Mouse (Mus musculus) embryonic facial prominence, embryonic 15.5 days (tissue): ENCODE measurements around the gene Pofut2. TPM values are rescaled to one million over a fixed set of nuclear protein-coding genes. Genes with fewer than 3 reads are reported as not detected.

Source experiments
- ATAC-seq: fragments of 200-750 bp; cut with Nextera tagmentation; 2 replicates; pipeline ENCODE4 v1.8.0; 2017; ENCODE audit warnings: low read depth, moderate TSS enrichment; ENCODE audit not compliant: insufficient number of reproducible peaks, low FRiP score, low TSS enrichment
- H3K27ac ChIP-seq: fragments of 300-500 bp; sonication (generic); replicated peaks from 2 replicates; pipeline ENCODE4 v1.5.1; 2015; ENCODE audit warnings: mild to moderate bottlenecking, inconsistent platforms
- H3K27me3 ChIP-seq: fragments of 300-500 bp; sonication (generic); 2 replicates; pipeline ENCODE4 v1.6.1; 2015; ENCODE audit warnings: inconsistent platforms
- H3K36me3 ChIP-seq: fragments of 300-500 bp; sonication (generic); 2 replicates; pipeline ENCODE4 v1.6.1; 2015; ENCODE audit warnings: mild to moderate bottlenecking, inconsistent platforms
- H3K4me1 ChIP-seq: fragments of 300-500 bp; sonication (generic); 2 replicates; pipeline ENCODE4 v1.6.1; 2015; ENCODE audit warnings: inconsistent platforms
- H3K4me2 ChIP-seq: fragments of 300-500 bp; sonication (generic); replicated peaks from 2 replicates; pipeline ENCODE4 v1.6.1; 2015; ENCODE audit warnings: mild to moderate bottlenecking, inconsistent platforms
- H3K4me3 ChIP-seq: fragments of 300-500 bp; sonication (generic); replicated peaks from 2 replicates; pipeline ENCODE4 v1.5.1; 2015; ENCODE audit warnings: mild to moderate bottlenecking, inconsistent platforms
- H3K9ac ChIP-seq: fragments of 300-500 bp; sonication (generic); 2 replicates; pipeline ENCODE4 v1.6.1; 2015; ENCODE audit warnings: inconsistent platforms
- H3K9me3 ChIP-seq: fragments of 300-500 bp; sonication (generic); replicated peaks from 2 replicates; pipeline ENCODE4 v1.6.1; 2016; ENCODE audit warnings: inconsistent platforms
- WGBS: fragments of 180-500 bp; shearing (Covaris S2); methylation state at CpG from one replicate; pipeline ENCODE4 v1.1.7; 2015; 5-methylcytosine and 5-hydroxymethylcytosine counted together
- polyA plus RNA-seq: library from polyadenylated mRNA; unstranded; fragments of >200 nt; fragmentation: Nextera tagmentation; extraction: Ambion mirVana; gene quantifications from 2 replicates; pipeline ENCODE4 v1.2.1, GENCODE M21; 2015

Gene Pofut2
- polyA plus RNA-seq, 1 experiment from 2014 or later = 162 TPM

DNA sequence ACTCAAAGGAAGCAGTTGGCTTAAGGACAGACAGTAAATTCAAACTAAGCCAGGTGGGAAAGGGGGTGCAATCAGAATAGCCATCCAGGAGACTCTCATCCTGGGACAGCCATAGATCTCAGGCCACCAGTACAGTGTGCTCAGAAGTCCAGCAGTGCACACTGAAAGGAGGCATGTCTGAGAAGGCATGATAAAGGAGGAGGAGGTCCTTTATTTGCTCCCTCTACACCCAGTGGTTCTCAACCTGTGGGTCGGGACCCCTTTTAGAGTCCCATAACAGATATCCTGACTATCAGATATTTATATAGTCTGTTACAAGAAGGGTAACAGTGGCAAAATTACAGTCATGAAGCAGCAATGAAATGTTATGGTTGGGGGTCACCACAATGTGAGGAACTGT, 25.8 kb upstream of the Pofut2 start:
- H3K9me3 ChIP-seq = no peaks in the 10 kb centered on the region
- no peak for ATAC-seq

DNA sequence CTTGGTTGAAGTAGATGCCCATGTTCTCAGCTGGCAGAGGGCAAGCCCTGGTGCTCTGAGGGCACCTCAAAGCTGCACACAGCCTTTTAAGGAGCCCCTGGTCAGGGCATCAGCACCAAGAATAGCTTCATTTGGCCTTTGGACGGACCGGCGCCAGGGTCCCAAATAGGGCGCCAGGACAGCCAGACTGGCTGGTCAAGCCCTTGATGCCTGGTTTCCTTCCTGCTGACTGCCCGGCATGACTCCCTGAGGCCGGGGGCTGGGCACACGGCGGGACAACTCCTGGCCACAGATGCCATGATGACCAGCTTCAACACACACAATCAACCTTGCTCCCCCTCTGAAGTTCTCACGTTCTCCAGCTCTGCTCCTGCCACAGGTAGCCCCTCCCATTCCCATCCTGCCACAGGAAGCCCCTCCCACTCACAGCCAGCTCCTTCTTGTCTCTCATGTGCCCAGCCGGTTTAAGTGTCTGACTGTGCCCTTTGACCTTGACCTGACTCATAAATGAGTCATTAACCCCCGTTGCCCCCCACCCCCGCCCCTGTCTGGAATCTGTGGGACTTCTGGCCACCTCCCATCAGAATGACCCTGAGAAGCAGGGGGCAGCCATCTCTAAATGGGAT, 23.9 kb upstream of the Pofut2 start:
- H3K4me1 ChIP-seq = peaks cover 7% of the 10 kb centered on the region
- no peaks in the 10 kb centered on the region for H3K9me3 ChIP-seq
- no peaks in the 10 kb centered on the region for H3K36me3 ChIP-seq
- no peak overlapping the region for H3K4me3 ChIP-seq
- ATAC-seq = no peak
- no peak overlapping the region for H3K27ac ChIP-seq
- no peaks in the 10 kb centered on the region; the same call in 1 of the 2 replicates for H3K27me3 ChIP-seq
- no peak overlapping the region for H3K4me2 ChIP-seq
- no peak overlapping the region for H3K9ac ChIP-seq
- 61% methylated on average over 12 of the region's 12 CpGs for WGBS

More for the DNA sequence above, 25.8 kb upstream of the Pofut2 start:
- H3K9ac ChIP-seq = no peak overlapping the region
- peaks cover 7% of the 10 kb centered on the region for H3K4me1 ChIP-seq
- WGBS = 94% methylated on average over 1 of the region's 1 CpGs
- H3K36me3 ChIP-seq = no peaks in the 10 kb centered on the region
- H3K27ac ChIP-seq = no peak overlapping the region
- no peaks in the 10 kb centered on the region; the same call in 1 of the 2 replicates for H3K27me3 ChIP-seq
- H3K4me3 ChIP-seq = no peak overlapping the region
- H3K4me2 ChIP-seq = no peak overlapping the region

DNA sequence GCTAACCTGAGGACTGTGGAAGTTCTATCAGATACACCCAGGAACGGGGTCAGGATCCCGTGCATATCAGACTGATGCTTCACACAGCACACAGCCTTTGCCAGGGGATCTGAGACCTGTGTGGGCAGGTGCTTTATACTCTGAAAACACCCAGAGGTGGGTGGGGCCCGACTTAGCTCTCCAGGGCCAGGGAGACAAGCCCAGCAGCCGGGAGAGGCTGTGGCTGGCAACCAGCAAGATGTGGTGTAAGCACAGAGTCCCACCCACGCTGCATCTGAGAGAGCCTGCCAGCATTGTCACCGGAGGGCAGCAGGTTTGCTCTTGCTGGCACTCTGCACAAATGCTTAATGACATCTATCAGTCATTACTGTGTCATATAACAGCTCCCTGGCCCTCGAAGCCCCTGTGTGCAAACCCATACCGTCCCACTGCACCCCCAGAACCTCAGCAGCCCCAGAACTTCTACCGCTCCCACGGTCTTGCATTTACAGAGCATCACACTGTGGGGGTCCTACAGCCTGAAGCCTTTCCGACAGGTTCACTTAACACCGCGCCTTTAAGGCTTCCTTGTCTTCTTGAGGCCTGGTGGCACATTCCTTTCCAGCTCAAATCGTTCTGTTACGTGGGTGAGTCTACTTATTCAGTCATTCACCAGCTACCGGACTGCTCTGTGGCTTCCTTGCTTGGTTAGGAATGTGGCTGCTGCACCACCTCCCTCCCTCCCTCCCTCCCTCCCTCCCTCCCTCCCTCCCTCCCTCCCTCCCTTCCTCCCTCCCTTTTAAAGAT, 21.0 kb upstream of the Pofut2 start:
- peaks cover 8% of the 10 kb centered on the region for H3K4me1 ChIP-seq
- H3K4me2 ChIP-seq = no peak overlapping the region
- H3K4me3 ChIP-seq = no peak overlapping the region
- no peak overlapping the region for H3K9ac ChIP-seq
- no peaks in the 10 kb centered on the region for H3K36me3 ChIP-seq
- WGBS = 52% methylated on average over 16 of the region's 16 CpGs
- H3K27ac ChIP-seq = no peak overlapping the region
- no peaks in the 10 kb centered on the region for H3K9me3 ChIP-seq
- no peak for ATAC-seq
- H3K27me3 ChIP-seq = no peaks in the 10 kb centered on the region

DNA sequence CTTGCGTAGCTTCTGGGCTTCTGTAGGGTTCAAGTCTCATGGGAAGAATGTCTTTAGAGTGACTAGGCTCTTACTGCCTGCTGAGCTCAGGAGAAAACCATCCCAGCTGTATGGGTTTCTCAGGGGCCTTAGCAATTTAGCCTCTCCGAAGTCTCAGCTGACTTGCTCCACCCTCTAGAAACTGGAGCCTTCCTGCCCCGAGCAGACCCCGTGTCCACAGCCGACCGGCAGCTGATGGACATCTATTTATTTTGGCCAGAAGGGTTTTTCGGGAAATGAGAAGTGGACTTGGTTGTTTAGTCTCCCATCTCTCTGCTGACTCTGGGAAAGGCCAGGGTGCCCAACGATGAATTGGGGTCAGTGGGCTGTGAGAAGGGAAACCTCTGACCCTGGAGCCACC, 18.3 kb upstream of the Pofut2 start:
- H3K4me3 ChIP-seq = no peak overlapping the region
- H3K27ac ChIP-seq = no peak overlapping the region
- peaks cover 11% of the 10 kb centered on the region for H3K4me1 ChIP-seq
- H3K9me3 ChIP-seq = no peaks in the 10 kb centered on the region
- 77% methylated on average over 8 of the region's 8 CpGs for WGBS
- no peak overlapping the region for H3K9ac ChIP-seq
- no peaks in the 10 kb centered on the region for H3K36me3 ChIP-seq
- ATAC-seq = no peak
- H3K4me2 ChIP-seq = no peak overlapping the region
- H3K27me3 ChIP-seq = no peaks in the 10 kb centered on the region

DNA sequence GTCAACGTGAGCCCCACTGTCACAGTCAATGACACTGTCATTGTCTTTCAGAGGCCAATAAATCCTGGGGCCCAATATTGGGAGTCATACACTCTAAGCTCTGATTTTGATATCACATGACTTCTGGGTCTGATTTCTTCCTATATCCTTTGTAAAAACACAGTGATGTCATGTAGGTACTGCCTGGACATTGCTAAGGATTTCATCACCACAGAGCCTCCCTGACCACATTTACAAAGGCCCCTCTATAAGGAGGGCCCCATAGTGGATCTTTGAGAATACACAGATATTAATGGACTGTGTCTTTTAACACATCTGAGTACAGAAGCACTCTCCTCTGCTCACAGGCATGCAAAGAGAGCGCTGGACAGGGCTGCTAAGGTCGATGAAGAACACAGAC, 16.6 kb upstream of the Pofut2 start:
- no peaks in the 10 kb centered on the region for H3K27me3 ChIP-seq
- H3K4me1 ChIP-seq = peaks cover 11% of the 10 kb centered on the region
- no peak overlapping the region for H3K4me2 ChIP-seq
- WGBS = 82% methylated on average over 3 of the region's 3 CpGs
- H3K9me3 ChIP-seq = no peaks in the 10 kb centered on the region
- no peak overlapping the region for H3K9ac ChIP-seq
- no peaks in the 10 kb centered on the region for H3K36me3 ChIP-seq
- no peak overlapping the region for H3K4me3 ChIP-seq
- no peak overlapping the region for H3K27ac ChIP-seq
- no peak for ATAC-seq

DNA sequence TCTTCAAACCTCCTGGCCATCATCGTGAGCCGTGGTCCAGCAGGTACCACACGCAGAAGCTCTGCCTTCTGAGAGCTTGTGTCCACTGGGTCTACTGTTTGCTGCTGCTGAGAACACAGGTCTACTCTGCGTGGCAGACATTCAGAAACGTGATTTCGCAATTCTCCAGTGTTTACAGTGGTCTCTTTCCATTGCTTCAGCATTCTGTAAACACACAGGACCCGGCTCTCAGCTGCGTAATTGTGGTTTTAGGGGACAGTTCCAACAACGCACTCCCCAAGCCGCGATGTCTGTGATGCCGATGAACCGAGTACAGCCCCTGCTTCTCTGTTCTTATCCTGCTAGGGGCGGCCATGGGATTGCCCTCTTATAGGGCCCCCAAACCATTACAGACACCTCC, 16.1 kb upstream of the Pofut2 start:
- H3K4me2 ChIP-seq = no peak overlapping the region
- H3K9me3 ChIP-seq = no peaks in the 10 kb centered on the region
- WGBS = 76% methylated on average over 14 of the region's 14 CpGs
- peak overlapping the region; percentile 29; the same call in 1 of the 2 replicates for H3K27ac ChIP-seq
- H3K4me3 ChIP-seq = no peak overlapping the region
- H3K9ac ChIP-seq = no peak overlapping the region
- no peaks in the 10 kb centered on the region for H3K36me3 ChIP-seq
- peaks cover 8% of the 10 kb centered on the region for H3K4me1 ChIP-seq
- no peaks in the 10 kb centered on the region for H3K27me3 ChIP-seq
- ATAC-seq = no peak

DNA sequence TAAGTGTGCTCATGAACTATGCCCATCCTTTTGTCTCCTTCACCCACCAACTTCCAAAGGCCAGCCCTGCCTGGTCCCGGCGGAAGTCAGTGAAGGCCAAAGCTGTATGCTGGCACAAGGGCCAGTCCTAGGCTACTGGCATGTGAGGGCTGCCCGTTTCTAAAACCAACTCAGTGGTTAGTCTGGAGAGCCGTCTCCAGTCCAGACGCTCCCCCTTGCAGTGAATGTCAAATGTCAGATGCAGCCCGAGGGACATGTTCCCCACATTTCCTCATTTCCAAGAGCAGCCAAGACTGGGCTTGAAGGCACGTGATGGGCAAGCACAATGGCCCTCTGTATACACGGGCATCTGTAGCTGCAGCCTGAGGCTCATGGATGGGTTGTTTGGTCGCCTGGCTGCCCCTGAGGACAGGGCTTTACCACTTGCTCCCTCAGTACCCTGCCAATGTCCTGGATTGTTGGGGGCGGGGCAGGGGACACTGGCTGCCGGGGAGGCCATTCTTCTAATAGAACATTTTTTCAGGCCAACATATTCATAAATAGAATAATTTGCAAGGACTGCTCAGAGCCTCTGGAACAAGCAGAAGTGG, 15.4 kb upstream of the Pofut2 start:
- H3K27ac ChIP-seq = 0 out of 2 replicates have a peak overlapping the region, but pooled peaks have one; percentile 29
- ATAC-seq = no peak

DNA sequence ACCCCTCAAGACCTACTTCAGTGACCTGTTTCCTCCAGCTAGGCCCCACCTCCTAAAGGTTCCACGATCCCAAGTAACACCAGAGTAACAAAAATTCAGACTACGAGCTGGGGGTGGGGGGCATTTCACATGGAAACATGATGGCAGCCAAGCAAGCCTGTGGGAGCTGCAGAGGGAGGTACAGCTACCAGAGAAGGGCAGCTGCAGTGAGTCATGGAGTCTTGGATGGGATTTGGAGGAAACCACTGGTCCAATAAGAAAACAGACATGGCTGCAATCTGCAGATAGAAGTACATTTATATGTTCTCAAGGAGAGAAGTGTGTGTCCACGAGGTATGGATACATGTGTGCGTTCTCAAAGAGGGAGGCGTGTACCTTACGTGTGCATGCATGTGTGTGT, 14.2 kb upstream of the Pofut2 start:
- H3K27me3 ChIP-seq = no peaks in the 10 kb centered on the region
- no peaks in the 10 kb centered on the region for H3K9me3 ChIP-seq
- no peak overlapping the region for H3K4me3 ChIP-seq
- ATAC-seq = no peak
- no peak overlapping the region for H3K27ac ChIP-seq
- 0 out of 2 replicates have a peak, but pooled peaks cover 4% of the 10 kb centered on the region for H3K4me1 ChIP-seq
- H3K4me2 ChIP-seq = no peak overlapping the region
- H3K36me3 ChIP-seq = no peaks in the 10 kb centered on the region
- 92% methylated on average over 6 of the region's 6 CpGs for WGBS
- no peak overlapping the region for H3K9ac ChIP-seq

More for the DNA sequence above, 15.4 kb upstream of the Pofut2 start:
- H3K36me3 ChIP-seq = no peaks in the 10 kb centered on the region
- no peaks in the 10 kb centered on the region for H3K9me3 ChIP-seq
- 52% methylated on average over 11 of the region's 11 CpGs for WGBS
- H3K27me3 ChIP-seq = no peaks in the 10 kb centered on the region
- no peak overlapping the region for H3K4me2 ChIP-seq
- 0 out of 2 replicates have a peak, but pooled peaks cover 4% of the 10 kb centered on the region for H3K4me1 ChIP-seq
- H3K4me3 ChIP-seq = no peak overlapping the region
- H3K9ac ChIP-seq = no peak overlapping the region

DNA sequence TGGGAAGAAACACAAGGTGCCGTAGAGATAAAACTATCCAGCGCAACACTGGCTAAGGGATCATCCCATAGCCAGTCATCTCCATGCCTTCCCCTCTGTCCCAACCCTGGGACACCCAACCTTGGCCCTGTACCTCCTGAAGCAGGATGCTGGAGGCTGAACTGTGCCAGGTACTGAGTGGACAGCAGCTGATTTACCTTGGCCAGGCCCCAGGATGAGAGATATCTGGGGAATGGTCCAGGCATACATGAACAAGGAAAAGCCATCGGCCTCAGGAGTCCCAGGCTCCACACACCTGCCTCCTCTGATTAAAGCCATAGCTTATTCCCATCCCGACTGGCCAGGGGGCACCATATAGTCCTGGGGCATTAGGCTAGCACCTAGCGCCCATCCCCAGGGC, 12.0 kb upstream of the Pofut2 start:
- no peak overlapping the region for H3K27ac ChIP-seq
- ATAC-seq = no peak
- no peak overlapping the region for H3K9ac ChIP-seq
- H3K4me2 ChIP-seq = no peak overlapping the region
- H3K4me1 ChIP-seq = peaks cover 21% of the 10 kb centered on the region
- no peak overlapping the region for H3K4me3 ChIP-seq
- H3K9me3 ChIP-seq = no peaks in the 10 kb centered on the region
- H3K27me3 ChIP-seq = no peaks in the 10 kb centered on the region
- H3K36me3 ChIP-seq = no peaks in the 10 kb centered on the region
- WGBS = 85% methylated on average over 5 of the region's 5 CpGs

DNA sequence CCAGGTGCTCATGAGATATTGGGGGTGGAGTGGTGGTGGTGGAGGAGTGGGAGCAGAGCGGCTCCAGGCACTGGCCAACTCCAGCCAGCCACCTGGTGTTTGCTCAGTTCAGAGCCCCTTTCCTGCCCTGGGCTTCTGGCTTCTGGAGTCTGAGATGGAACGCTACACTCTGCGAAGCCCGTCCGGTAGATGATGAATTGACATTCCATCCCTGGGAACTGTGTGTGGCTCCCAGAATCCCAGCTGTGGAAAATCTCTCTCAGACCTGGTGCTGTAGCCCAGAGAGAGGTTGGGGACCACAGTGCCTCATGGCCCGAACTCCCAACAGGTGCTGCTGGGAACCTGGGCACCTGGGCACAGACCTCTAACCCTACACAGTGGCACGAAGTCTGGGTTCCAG, 11.3 kb upstream of the Pofut2 start:
- H3K27me3 ChIP-seq = no peaks in the 10 kb centered on the region
- ATAC-seq = no peak
- H3K4me2 ChIP-seq = no peak overlapping the region
- H3K27ac ChIP-seq = no peak overlapping the region
- no peaks in the 10 kb centered on the region for H3K9me3 ChIP-seq
- no peak overlapping the region for H3K4me3 ChIP-seq
- H3K9ac ChIP-seq = no peak overlapping the region
- WGBS = 76% methylated on average over 7 of the region's 7 CpGs
- peaks cover 28% of the 10 kb centered on the region for H3K4me1 ChIP-seq
- H3K36me3 ChIP-seq = no peaks in the 10 kb centered on the region

DNA sequence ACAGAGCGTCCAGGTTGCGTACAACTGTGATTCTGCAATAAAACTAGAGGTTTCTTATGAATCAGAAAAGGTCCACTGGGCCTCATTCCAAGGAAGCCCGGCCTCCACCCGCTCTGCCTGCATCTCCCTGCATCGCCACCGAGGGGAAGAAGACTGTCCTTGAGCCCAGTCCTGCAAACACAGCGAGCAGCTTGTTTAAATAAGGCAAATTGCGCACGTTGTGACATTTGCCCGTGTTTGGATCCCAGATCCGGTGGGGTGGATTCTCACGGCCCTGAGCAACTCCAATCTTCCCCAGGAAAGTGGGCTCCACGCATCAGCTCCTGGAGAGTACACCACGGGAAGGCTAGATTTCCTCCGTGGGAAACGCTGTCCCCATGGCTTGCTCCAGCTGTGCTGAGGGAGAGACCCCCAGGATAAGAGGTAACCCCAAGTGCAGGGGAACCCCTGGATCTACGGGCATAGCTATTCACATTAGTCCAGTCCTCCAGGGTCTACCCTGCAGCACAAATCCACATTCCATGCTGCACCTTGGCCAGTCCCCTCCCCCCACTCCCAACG, 7.7 kb upstream of the Pofut2 start:
- WGBS = 40% methylated on average over 18 of the region's 18 CpGs
- Histone ChIP-seq H3K36me3 (no peaks in the 10 kb centered on the region), H3K4me1 (peaks cover 42% of the 10 kb centered on the region), H3K4me3 (no peak overlapping the region), H3K27ac (peak overlapping the region; percentile 23; the same call in 1 of the 2 replicates), H3K27me3 (no peaks in the 10 kb centered on the region), H3K9me3 (no peaks in the 10 kb centered on the region), H3K9ac (no peak overlapping the region), H3K4me2 (0 out of 2 replicates have a peak overlapping the region, but pooled peaks have one; percentile 10)
- ATAC-seq = no peak
